Mouse (Mus musculus): ENCODE data around the gene Stk26. TPM values are rescaled to one million over a fixed set of nuclear protein-coding genes. Genes with fewer than 3 reads are reported as not detected.

Gene Stk26
- polyA plus RNA-seq, 1 experiment from 2014 or later = not detected

DNA sequence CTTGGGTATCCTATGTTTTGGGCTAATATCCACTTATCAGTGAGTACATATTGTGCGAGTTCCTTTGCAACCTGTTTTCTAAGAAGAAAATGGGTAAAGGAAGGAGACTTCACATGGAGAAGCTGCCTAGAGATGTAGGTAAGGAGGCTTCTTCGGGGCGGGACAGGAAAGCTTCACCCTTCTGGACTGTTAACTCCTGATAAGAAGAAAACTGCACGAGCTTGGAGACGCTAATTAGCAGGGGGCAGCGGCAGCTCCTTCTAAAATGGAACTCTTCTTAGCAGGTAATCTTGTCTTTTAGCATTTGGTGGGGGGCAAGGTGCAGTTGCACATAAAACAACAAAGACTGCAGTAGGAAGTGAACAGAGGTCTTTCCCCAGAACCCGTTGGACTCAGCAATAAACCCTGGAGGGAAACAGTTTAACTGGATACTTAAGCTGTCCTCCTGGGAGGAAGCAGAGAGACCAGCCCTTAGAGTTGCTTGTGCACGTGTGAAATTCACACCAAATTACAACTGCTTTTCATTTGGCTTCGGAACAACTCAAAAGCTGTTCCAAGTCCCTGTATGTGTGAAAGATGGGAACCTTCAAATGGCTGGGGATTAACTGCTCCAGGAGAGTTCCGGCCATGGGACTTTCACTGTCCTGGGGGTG lies 86.2 kb downstream of the Stk26 start:
- no peak for ATAC-seq
- in situ Hi-C loops (cut with MboI; ENCODE audit: low pct_unique_long_range_greater_than_20kb) = loop anchor here (10.0 kb wide), 1 partner anchor 252 kb away; no protein-coding TSS in a partner anchor
- no peak for DNase-seq (ENCODE audit: low read depth, low spot score)
- TF ChIP-seq CTCF (IDR thresholded peaks at IDR 0.05) = no peak
- H3K27me3 ChIP-seq = peaks cover 37% of the 10 kb centered on the region
- ChIA-PET POLR2A (no interaction called here), CTCF (no interaction called here)

DNA sequence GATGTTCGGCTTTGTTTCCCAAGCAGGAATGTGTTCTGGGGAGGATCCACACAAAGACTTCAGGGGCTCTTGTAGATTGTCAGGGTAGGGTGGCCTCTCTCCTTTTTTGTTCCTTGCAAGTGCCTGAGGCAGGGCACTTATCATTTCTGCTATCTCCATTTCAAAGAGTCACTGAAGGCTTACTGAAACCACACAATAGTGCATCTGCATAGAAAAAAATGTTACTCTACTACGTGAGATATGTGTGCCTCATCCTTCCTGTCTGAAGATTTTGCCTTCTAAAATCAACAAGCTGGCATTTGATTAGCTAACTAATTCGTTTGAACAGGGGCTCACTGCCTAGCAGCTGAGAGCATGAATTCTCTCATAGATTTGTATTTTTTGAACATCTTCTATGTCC lies 89.5 kb downstream of the Stk26 start:
- peaks cover 50% of the 10 kb centered on the region for H3K27me3 ChIP-seq
- ATAC-seq (no peak), DNase-seq (ENCODE audit: low read depth, low spot score) (no peak)
- in situ Hi-C loops (cut with MboI; ENCODE audit: low pct_unique_long_range_greater_than_20kb) = no loop called here
- ChIA-PET CTCF (no interaction called here), POLR2A (interaction anchor here (0.5 kb wide), 1 partner anchor 10 kb away, joined by 3 read pairs; no protein-coding TSS in a partner anchor)
- TF ChIP-seq CTCF (IDR thresholded peaks at IDR 0.05) = no peak

DNA sequence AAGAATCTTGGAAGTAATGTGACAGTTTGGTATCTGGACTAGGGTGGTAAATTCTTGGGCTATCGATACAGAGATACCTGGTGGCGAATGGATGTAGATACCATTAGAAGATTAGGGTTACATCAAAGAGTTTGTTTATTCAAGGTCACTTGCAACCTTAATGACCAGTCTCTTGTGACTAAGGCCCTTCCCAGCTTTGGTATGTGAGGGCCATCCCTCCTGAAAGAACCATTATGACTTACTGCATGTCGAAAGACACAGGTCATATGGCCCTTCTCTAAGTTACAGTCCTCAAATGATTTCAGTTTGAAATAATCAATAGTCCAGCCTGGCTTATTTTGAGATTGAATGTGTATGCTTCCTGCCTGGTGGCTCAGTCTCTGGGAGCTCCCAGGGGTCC lies 96.3 kb downstream of the Stk26 start:
- CTCF ChIA-PET = interaction anchor here (2.4 kb wide), 1 partner anchor 12 kb away, joined by 6 read pairs; no protein-coding TSS in a partner anchor
- in situ Hi-C loops (cut with MboI; ENCODE audit: low pct_unique_long_range_greater_than_20kb) = no loop called here
- TF ChIP-seq CTCF (IDR thresholded peaks at IDR 0.05) = no peak
- ATAC-seq = no peak
- POLR2A ChIA-PET = no interaction called here
- DNase-seq (ENCODE audit: low read depth, low spot score) = no peak
- peaks cover 72% of the 10 kb centered on the region for H3K27me3 ChIP-seq

DNA sequence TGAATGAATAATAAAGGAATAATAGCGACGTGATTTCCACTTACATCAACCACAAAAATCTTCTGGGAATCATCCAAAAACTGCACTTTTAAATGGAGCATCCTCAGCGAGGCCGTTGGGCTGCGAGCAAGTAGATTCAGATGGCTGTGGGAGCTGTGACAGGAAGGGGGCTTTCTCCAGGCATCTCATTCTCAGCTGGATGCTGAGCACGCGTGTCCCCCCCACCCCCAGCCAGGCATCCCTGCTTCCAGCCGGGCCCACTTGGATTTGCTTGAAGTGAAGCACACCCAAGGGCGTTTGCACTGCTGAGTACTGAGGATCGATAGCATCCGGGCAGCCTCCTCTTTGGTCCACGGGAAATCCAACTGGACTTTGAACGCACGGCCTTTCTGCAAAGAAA lies 101.8 kb downstream of the Stk26 start, which contains the start of gene Frmd7:
TSS of gene Frmd7 (minus strand) at position 101 of the 400 bp plus-strand sequence.
- no peak for TF ChIP-seq CTCF (IDR thresholded peaks at IDR 0.05)
- in situ Hi-C loops (cut with MboI; ENCODE audit: low pct_unique_long_range_greater_than_20kb) = no loop called here
- ATAC-seq = no peak
- no peak for DNase-seq (ENCODE audit: low read depth, low spot score)
- ChIA-PET POLR2A (no interaction called here), CTCF (no interaction called here)
- peaks cover 74% of the 10 kb centered on the region for H3K27me3 ChIP-seq

Other genes with a start within 250 kb of the Stk26 start
- not detected for gene Frmd7, start 101.7 kb downstream of the Stk26 start, polyA plus RNA-seq (2021)
- 29.1 TPM for gene Rap2c, start 177.0 kb downstream of the Stk26 start, polyA plus RNA-seq (2021)

Measured in Patski (cell line).